Mouse (Mus musculus): ENCODE measurements at regions not wholly inside any gene's neighbourhood (a gene's known extent, or its start where the extent isn't known, plus 50 kb on each side); places are given as distances from the start of the nearest gene placed in this dataset.

DNA sequence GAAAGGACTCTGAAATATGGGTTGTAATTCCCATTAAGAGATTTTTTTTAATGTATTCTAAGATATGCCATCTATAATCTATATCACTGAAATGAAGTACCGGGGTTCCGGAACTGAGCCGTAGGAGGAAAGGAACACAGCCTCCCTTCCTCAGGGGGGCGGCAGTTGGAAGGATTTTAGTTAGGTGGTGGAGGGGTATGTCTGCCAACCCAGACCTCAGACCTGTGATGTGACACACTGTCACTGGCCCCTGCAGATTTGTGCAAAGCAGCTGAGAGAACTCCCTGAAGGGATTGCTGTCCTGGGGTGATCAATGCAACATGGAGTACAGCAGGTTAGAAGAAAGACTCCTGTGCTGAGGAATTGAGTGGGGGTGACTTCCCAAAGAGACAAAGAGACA is 470.2 kb upstream of the Gulo start:
- 68% methylated on average over 4 of the region's 4 CpGs for WGBS
- Histone ChIP-seq H3K9me3 (replicated peaks) (no peaks in the 10 kb centered on the region), H3K27ac (replicated peaks) (no peak overlapping the region), H3K4me1 (peaks cover 11% of the 10 kb centered on the region; the same call in 1 of the 2 replicates), H3K27me3 (replicated peaks) (no peaks in the 10 kb centered on the region), H3K4me3 (replicated peaks) (no peak overlapping the region), H3K36me3 (no peaks in the 10 kb centered on the region), H3K4me2 (no peak overlapping the region), H3K9ac (replicated peaks) (no peak overlapping the region)
- ATAC-seq (ENCODE audit: low FRiP score) = no peak

DNA sequence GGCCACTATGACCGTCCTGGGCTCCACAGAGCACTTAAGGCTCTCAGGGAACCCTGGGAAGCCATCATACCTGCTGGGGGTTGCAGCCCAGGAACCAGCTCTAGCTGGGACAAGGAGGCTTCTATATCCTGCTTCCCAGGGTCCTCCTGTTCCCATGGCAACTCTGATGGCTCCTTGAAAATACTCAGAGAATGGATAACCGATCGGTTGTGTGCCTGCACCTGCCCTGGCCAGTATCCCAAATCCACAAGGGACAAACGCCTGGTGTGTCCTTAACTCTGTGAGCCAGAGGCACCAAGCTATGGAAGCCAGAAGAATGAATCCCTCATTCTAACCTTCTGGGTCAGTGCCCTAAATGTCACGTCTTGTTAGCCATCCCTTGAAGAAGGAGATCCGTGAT is 469.6 kb upstream of the Gulo start:
- no peak overlapping the region for H3K27ac ChIP-seq (replicated peaks)
- H3K4me3 ChIP-seq (replicated peaks) = no peak overlapping the region
- ATAC-seq (ENCODE audit: low FRiP score) = no peak
- peaks cover 11% of the 10 kb centered on the region; the same call in 1 of the 2 replicates for H3K4me1 ChIP-seq
- no peaks in the 10 kb centered on the region for H3K9me3 ChIP-seq (replicated peaks)
- no peak overlapping the region for H3K4me2 ChIP-seq
- H3K27me3 ChIP-seq (replicated peaks) = no peaks in the 10 kb centered on the region
- H3K9ac ChIP-seq (replicated peaks) = no peak overlapping the region
- H3K36me3 ChIP-seq = no peaks in the 10 kb centered on the region
- 29% methylated on average over 6 of the region's 6 CpGs for WGBS

DNA sequence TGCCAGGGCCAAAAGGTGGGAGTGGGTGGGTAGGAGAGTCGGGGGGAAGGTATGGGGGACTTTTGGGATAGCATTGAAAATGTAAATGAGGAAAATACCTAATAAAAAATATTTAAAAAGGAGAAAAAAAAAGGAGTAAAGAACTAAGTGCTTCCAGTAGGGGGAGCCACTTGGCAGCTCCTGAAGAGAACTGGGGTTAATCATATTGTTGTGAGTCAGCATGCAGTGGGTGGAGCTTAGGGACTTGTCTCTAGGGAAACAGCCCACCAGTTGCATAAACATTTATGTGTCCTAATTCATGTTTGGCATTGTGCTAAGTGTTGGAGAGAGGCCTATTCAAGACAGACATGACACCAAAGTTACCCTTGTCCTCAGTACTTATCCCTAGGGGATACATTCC is 466.0 kb upstream of the Gulo start:
- Histone ChIP-seq H3K36me3 (no peaks in the 10 kb centered on the region), H3K4me2 (no peak overlapping the region), H3K4me1 (peaks cover 14% of the 10 kb centered on the region; the same call in 1 of the 2 replicates), H3K27ac (replicated peaks) (no peak overlapping the region), H3K4me3 (replicated peaks) (no peak overlapping the region), H3K9me3 (replicated peaks) (no peaks in the 10 kb centered on the region), H3K27me3 (replicated peaks) (no peaks in the 10 kb centered on the region), H3K9ac (replicated peaks) (no peak overlapping the region)
- ATAC-seq (ENCODE audit: low FRiP score) = no peak
- 65% methylated on average over 1 of the region's 1 CpGs for WGBS

DNA sequence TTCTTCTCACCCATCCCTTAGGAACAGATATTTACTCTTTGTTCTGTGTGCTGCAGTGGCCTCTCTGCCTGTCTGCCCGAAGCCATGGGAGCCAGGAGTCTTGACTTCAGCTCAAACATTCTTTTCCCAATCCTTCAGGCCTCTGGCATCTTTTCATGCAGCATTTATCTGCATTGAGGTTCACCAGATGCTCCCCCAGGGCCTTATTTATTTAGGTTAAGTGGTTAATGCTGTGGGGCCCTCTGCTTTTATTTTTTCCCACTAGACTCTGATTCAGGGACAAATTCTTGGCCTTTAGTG is 464.2 kb upstream of the Gulo start:
- H3K9me3 ChIP-seq (replicated peaks) = no peaks in the 10 kb centered on the region
- H3K27ac ChIP-seq (replicated peaks) = no peak overlapping the region
- H3K4me3 ChIP-seq (replicated peaks) = no peak overlapping the region

DNA sequence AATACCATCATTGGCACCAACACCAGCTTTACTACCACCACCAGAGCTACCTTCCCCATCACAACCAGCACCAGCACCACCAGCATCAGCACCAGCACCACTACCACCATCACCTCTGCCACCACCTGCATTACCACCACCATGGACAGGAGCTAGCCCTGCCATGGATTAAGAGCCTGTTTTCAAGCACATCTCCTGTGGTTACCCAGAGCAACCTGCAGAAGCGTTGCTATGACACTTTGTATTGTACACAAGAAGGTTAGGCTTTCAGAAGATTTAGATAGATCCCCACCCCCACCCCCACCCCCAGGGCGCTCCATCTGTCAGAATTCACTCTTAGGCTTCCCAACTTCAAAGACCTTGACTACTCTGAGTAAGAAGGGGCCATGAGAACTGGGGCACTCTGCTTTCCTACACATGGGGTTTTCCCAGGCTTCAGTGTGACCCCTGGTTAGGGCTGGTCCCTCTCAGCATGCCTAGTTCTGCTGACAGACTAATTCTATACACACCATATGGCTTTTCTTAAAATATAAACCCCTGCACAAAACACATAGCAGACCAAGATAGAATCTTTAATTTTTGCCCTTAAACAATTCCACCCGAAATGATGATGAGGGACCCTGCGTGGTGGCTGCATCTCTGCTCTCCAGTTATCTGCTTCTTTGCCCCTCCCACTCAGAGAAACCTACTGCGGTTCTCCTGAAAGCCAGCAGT is 463.7 kb upstream of the Gulo start:
- 51% methylated on average over 5 of the region's 5 CpGs for WGBS
- Histone ChIP-seq H3K9ac (replicated peaks) (no peak overlapping the region), H3K27me3 (replicated peaks) (no peaks in the 10 kb centered on the region), H3K4me2 (no peak overlapping the region), H3K4me3 (replicated peaks) (no peak overlapping the region), H3K9me3 (replicated peaks) (no peaks in the 10 kb centered on the region), H3K36me3 (no peaks in the 10 kb centered on the region), H3K4me1 (peaks cover 4% of the 10 kb centered on the region; the same call in 1 of the 2 replicates), H3K27ac (replicated peaks) (no peak overlapping the region)
- no peak for ATAC-seq (ENCODE audit: low FRiP score)

More for the DNA sequence above, 464.2 kb upstream of the Gulo start:
- H3K36me3 ChIP-seq = no peaks in the 10 kb centered on the region
- H3K4me2 ChIP-seq = no peak overlapping the region
- H3K4me1 ChIP-seq = peaks cover 4% of the 10 kb centered on the region; the same call in 1 of the 2 replicates
- no peak for ATAC-seq (ENCODE audit: low FRiP score)
- no peaks in the 10 kb centered on the region for H3K27me3 ChIP-seq (replicated peaks)
- no peak overlapping the region for H3K9ac ChIP-seq (replicated peaks)
- 24% methylated on average over 1 of the region's 1 CpGs for WGBS

DNA sequence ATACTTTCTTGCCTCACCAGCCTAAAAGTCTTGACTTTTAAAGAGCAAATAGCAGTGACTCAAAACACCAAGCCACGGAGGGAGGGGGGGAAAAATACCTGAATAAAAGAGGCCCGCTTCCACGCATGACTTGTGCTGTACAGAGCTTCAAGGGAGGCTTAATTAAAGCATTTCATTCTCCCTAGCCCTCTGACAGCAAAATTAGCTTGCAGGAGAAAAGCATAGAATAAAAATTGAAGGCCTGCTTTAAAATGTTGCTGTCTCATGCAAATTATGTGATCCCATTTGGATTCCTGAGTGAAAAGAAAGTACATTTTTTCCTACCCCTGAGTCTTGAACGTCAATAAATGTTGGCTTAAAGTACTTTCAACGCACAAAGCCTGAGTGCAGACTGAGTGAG is 453.1 kb upstream of the Gulo start:
- Histone ChIP-seq H3K9me3 (replicated peaks) (0 out of 2 replicates have a peak, but pooled peaks cover 2% of the 10 kb centered on the region), H3K36me3 (no peaks in the 10 kb centered on the region), H3K4me1 (no peaks in the 10 kb centered on the region), H3K4me2 (no peak overlapping the region), H3K4me3 (replicated peaks) (no peak overlapping the region), H3K9ac (replicated peaks) (no peak overlapping the region), H3K27ac (replicated peaks) (no peak overlapping the region), H3K27me3 (replicated peaks) (no peaks in the 10 kb centered on the region)
- WGBS = 63% methylated on average over 5 of the region's 5 CpGs
- ATAC-seq (ENCODE audit: low FRiP score) = no peak

DNA sequence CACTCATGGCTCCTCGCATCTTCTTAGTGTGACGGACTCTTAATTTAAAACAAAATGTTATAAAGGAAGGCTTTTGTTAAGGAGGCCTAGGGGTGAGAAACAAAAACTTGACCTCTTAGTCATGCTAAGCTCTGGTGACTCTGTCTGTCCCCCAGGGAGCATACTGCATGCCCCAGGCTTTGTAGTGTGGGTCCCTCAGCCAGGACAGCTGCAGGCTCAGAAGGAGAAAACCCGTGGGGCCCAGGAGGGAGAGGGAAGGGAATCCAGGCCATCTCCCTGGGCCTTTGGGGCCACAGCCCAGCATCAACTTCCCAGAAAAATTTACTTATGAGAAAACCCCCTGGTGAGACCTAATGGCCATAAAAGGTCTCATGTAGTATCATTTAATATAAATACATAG is 451.8 kb upstream of the Gulo start:
- H3K9ac ChIP-seq (replicated peaks) = no peak overlapping the region
- H3K27me3 ChIP-seq (replicated peaks) = no peaks in the 10 kb centered on the region
- no peaks in the 10 kb centered on the region for H3K36me3 ChIP-seq
- H3K4me3 ChIP-seq (replicated peaks) = no peak overlapping the region
- WGBS = 21% methylated on average over 3 of the region's 3 CpGs
- H3K4me1 ChIP-seq = no peaks in the 10 kb centered on the region
- no peak overlapping the region for H3K27ac ChIP-seq (replicated peaks)
- H3K9me3 ChIP-seq (replicated peaks) = 0 out of 2 replicates have a peak, but pooled peaks cover 2% of the 10 kb centered on the region
- no peak overlapping the region for H3K4me2 ChIP-seq
- no peak for ATAC-seq (ENCODE audit: low FRiP score)

DNA sequence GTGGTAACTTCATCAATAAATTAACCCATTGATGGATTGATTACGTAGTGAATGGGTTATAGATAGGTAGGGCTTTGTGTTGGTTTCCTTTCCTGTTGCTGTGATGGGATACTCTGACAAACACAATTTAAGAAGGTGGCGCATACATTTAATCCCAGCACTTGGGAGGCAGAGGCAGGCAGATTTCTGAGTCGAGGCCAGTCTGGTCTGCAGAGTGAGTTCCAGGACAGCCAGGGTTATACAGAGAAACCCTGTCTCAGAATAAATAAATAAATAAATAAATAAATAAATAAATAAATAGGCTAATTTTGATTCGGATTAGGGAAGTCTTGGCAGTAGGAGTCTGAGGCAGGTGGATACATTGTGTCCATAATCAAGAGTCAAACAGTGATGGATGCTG is 449.7 kb upstream of the Gulo start:
- Histone ChIP-seq H3K27me3 (replicated peaks) (no peaks in the 10 kb centered on the region), H3K4me1 (no peaks in the 10 kb centered on the region), H3K9me3 (replicated peaks) (0 out of 2 replicates have a peak, but pooled peaks cover 2% of the 10 kb centered on the region), H3K36me3 (no peaks in the 10 kb centered on the region), H3K27ac (replicated peaks) (no peak overlapping the region), H3K9ac (replicated peaks) (no peak overlapping the region), H3K4me3 (replicated peaks) (no peak overlapping the region), H3K4me2 (no peak overlapping the region)
- no peak for ATAC-seq (ENCODE audit: low FRiP score)
- WGBS = 97% methylated on average over 4 of the region's 4 CpGs

DNA sequence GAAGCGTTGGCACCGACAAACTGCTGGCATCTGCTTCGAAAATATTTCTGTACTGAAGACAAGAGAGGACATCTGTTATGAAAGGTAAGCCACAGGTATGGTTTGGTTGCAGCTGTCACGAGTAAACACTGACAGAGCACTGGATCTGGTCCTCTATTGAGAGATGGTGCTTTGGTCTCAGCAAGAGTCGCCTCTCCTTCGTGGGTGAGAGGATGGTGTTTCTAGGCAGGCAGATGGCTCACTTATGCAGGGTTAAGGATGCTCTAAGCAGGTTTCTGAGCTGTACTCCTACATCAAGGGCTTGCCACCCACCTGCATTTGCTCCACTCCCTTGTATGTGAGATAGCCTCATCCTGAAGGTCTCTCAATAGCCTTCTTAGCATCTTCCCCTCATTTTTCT is 448.3 kb upstream of the Gulo start:
- no peaks in the 10 kb centered on the region for H3K27me3 ChIP-seq (replicated peaks)
- no peaks in the 10 kb centered on the region for H3K4me1 ChIP-seq
- no peak overlapping the region for H3K4me2 ChIP-seq
- H3K9ac ChIP-seq (replicated peaks) = no peak overlapping the region
- WGBS = 89% methylated on average over 6 of the region's 6 CpGs
- no peak overlapping the region for H3K4me3 ChIP-seq (replicated peaks)
- H3K36me3 ChIP-seq = no peaks in the 10 kb centered on the region
- ATAC-seq (ENCODE audit: low FRiP score) = no peak
- H3K27ac ChIP-seq (replicated peaks) = no peak overlapping the region
- 0 out of 2 replicates have a peak, but pooled peaks cover 2% of the 10 kb centered on the region for H3K9me3 ChIP-seq (replicated peaks)

DNA sequence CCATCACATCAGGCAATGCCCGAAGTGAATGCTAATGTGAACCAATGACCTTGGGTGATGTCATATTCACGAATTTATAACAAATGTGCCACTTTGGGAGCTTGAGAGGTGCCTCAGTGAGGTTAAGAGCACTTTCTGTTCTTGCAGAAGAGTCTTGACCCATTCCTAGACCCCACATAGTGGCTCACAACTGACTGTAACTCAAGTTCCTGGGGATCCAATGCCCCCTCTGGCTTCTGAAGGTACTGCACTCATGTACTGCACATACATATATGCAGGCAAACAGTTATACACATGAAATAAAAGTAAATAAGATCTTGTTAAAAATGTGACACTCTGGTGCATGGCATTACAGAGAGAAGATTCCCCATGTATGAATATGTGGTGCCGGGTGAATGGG is 443.8 kb upstream of the Gulo start:
- Histone ChIP-seq H3K4me3 (replicated peaks) (no peak overlapping the region), H3K9ac (replicated peaks) (no peak overlapping the region), H3K36me3 (no peaks in the 10 kb centered on the region), H3K4me2 (no peak overlapping the region), H3K9me3 (replicated peaks) (no peaks in the 10 kb centered on the region), H3K27me3 (replicated peaks) (no peaks in the 10 kb centered on the region), H3K4me1 (no peaks in the 10 kb centered on the region), H3K27ac (replicated peaks) (no peak overlapping the region)
- no peak for ATAC-seq (ENCODE audit: low FRiP score)
- WGBS = 87% methylated on average over 3 of the region's 3 CpGs

DNA sequence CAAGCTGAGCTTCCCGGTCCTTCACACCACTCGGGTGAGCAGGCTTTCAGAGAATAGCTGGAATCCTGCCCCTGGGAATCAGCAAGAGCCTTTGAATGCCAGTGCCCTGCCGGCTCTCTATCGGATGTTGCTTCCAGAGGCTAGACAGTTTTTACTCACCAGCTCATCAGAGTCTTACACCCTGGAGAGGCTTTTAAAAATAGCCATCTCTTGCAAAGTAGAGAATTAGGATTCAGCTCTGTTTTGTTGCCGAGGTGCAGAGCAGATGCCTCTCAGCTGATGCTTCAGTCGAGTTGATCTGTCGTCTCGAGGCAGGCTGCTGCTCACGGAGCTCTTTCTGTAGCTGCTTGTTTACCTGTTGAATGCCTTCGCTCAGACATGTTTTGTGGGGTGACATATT is 441.3 kb upstream of the Gulo start:
- H3K4me1 ChIP-seq = no peaks in the 10 kb centered on the region
- no peak for ATAC-seq (ENCODE audit: low FRiP score)
- WGBS = 61% methylated on average over 10 of the region's 10 CpGs
- H3K27me3 ChIP-seq (replicated peaks) = no peaks in the 10 kb centered on the region
- H3K4me2 ChIP-seq = no peak overlapping the region
- H3K9me3 ChIP-seq (replicated peaks) = no peaks in the 10 kb centered on the region
- no peaks in the 10 kb centered on the region for H3K36me3 ChIP-seq
- no peak overlapping the region for H3K9ac ChIP-seq (replicated peaks)
- H3K4me3 ChIP-seq (replicated peaks) = no peak overlapping the region
- no peak overlapping the region for H3K27ac ChIP-seq (replicated peaks)

DNA sequence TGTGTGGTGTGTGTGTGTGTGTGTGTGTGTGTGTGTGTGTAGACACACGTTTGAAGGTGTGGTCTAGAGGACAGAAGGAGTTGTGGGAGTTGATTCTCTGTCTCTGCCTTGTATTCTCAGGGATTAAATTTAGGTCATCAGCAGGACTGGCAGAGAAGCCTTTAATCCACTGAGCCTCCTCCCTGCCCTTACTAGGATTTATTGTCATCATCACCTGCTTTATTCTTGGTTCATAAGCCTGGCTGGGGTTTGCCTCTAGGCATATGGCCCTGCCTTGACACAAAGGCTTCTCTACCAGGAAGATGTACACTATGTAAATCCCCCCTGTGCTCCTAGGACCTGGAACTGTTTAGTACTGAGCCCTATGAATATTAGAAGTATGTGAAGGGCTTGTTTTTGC is 433.6 kb upstream of the Gulo start:
- Histone ChIP-seq H3K4me1 (0 out of 2 replicates have a peak, but pooled peaks cover 2% of the 10 kb centered on the region), H3K27me3 (replicated peaks) (no peaks in the 10 kb centered on the region), H3K4me3 (replicated peaks) (no peak overlapping the region), H3K9me3 (replicated peaks) (no peaks in the 10 kb centered on the region), H3K9ac (replicated peaks) (no peak overlapping the region), H3K27ac (replicated peaks) (no peak overlapping the region), H3K4me2 (no peak overlapping the region), H3K36me3 (no peaks in the 10 kb centered on the region)
- WGBS = 50% methylated on average over 1 of the region's 1 CpGs
- ATAC-seq (ENCODE audit: low FRiP score) = no peak

Measured in neural tube, embryonic 15.5 days (tissue).